Mouse (Mus musculus) myocyte (in vitro differentiated cells): ENCODE measurements around the gene Sh3rf1. TPM values are rescaled to one million over a fixed set of nuclear protein-coding genes. Genes with fewer than 3 reads are reported as not detected.

Experiments
- H3K27me3 ChIP-seq: one replicate; pipeline ENCODE4 v1.6.1; 2011; ENCODE audit not compliant: control insufficient read depth, insufficient read depth, insufficient read length
- H3K36me3 ChIP-seq: one replicate; pipeline ENCODE4 v1.6.1; 2011; ENCODE audit not compliant: control insufficient read depth, insufficient read depth
- H3K4me2 ChIP-seq: one replicate; pipeline ENCODE4 v1.6.1; 2011; ENCODE audit warnings: low read depth, control low read depth
- H3K4me3 ChIP-seq: one replicate; pipeline ENCODE4 v1.5.1; 2011; ENCODE audit warnings: mild to moderate bottlenecking, control low read depth, moderate library complexity
- H3K79me2 ChIP-seq: one replicate; pipeline ENCODE4 v1.6.1; 2011; ENCODE audit not compliant: control insufficient read depth, insufficient read depth
- H3ac ChIP-seq: one replicate; pipeline ENCODE4 v1.6.1; 2011; ENCODE audit not compliant: control insufficient read depth, insufficient read length
- CEBPB ChIP-seq: IDR thresholded peaks from 2 replicates; pipeline ENCODE4 v1.6.1; 2011; ENCODE audit warnings: mild to moderate bottlenecking, moderate library complexity; ENCODE audit not compliant: poor library complexity, insufficient read depth, severe bottlenecking
- E2F4 ChIP-seq: IDR thresholded peaks from one replicate; pipeline ENCODE4 v1.6.1; 2011; ENCODE audit warnings: mild to moderate bottlenecking, control low read depth, moderate library complexity; ENCODE audit not compliant: insufficient read depth
- MAX ChIP-seq: IDR thresholded peaks from one replicate; pipeline ENCODE4 v1.6.1; 2011; ENCODE audit warnings: low read depth, mild to moderate bottlenecking, control low read depth
- MYOD1 ChIP-seq, 3 experiments: IDR thresholded peaks; one replicate each; pipeline ENCODE4 v1.6.1; 2011; ENCODE audit warnings: control low read depth in 2 of 3, low read depth in 2 of 3, mild to moderate bottlenecking in 2 of 3, moderate library complexity in 1 of 3; ENCODE audit not compliant: insufficient read length in 2 of 3, control insufficient read depth in 1 of 3
- MYOG ChIP-seq, 3 experiments: IDR thresholded peaks; one replicate each; pipeline ENCODE4 v1.6.1; 2011; ENCODE audit warnings: control low read depth in 2 of 3, low read depth in 2 of 3, mild to moderate bottlenecking in 2 of 3; ENCODE audit not compliant: insufficient read length in 2 of 3, control insufficient read depth in 1 of 3, insufficient read depth in 1 of 3
- POLR2A ChIP-seq: IDR thresholded peaks from one replicate; pipeline ENCODE4 v1.6.1; 2011; ENCODE audit warnings: low read depth, mild to moderate bottlenecking, control low read depth, moderate library complexity; ENCODE audit not compliant: insufficient read length
- POLR2AphosphoS2 ChIP-seq: IDR thresholded peaks from one replicate; pipeline ENCODE4 v1.6.1; 2011; ENCODE audit warnings: low read depth, control low read depth; ENCODE audit not compliant: insufficient read length
- REST ChIP-seq: IDR thresholded peaks from one replicate; pipeline ENCODE4 v1.6.1; 2011; ENCODE audit warnings: mild to moderate bottlenecking, control low read depth, moderate library complexity; ENCODE audit not compliant: insufficient read depth, insufficient read length
- SRF ChIP-seq: IDR thresholded peaks from one replicate; pipeline ENCODE4 v1.6.1; 2011; ENCODE audit warnings: low read depth; ENCODE audit not compliant: control insufficient read depth, insufficient read length
- TCF12 ChIP-seq: IDR thresholded peaks from one replicate; pipeline ENCODE4 v1.6.1; 2011; ENCODE audit warnings: mild to moderate bottlenecking, control low read depth; ENCODE audit not compliant: poor library complexity, insufficient read depth, severe bottlenecking
- TCF3 ChIP-seq: IDR thresholded peaks from one replicate; pipeline ENCODE4 v1.6.1; 2011; ENCODE audit warnings: low read depth, control low read depth; ENCODE audit not compliant: insufficient read length
- USF1 ChIP-seq: IDR thresholded peaks from one replicate; pipeline ENCODE4 v1.6.1; 2011; ENCODE audit warnings: low read depth, mild to moderate bottlenecking, control low read depth, moderate library complexity
- polyA plus RNA-seq: library from polyadenylated mRNA; unstranded; fragments of >200 nt; fragmentation: generic; extraction: Trizol; gene quantifications from one replicate; pipeline ENCODE4 v1.2.1, GENCODE M21; 2012; ENCODE audit warnings: missing spikeins

Sh3rf1 gene
- polyA plus RNA-seq, 1 experiment = 4.2 TPM

- H3K4me3 ChIP-seq = no peak overlapping the region
- no peaks in the 10 kb centered on the region for H3K79me2 ChIP-seq
- no peak overlapping the region for H3ac ChIP-seq
- H3K4me2 ChIP-seq = no peak overlapping the region
- no peak for TF ChIP-seq POLR2AphosphoS2
- TF ChIP-seq USF1 = no peak
- peak in 1 of 3 experiments; percentile 8 for TF ChIP-seq MYOD1 (IDR thresholded peaks at IDR 0.05; ENCODE audit: control insufficient read depth in 1 of 3, insufficient read length in 2 of 3, low read depth in 2 of 3)
- no peaks in the 10 kb centered on the region for H3K27me3 ChIP-seq
- H3K36me3 ChIP-seq = no peaks in the 10 kb centered on the region
Measured at GRCm38 (mm10) chr8:61427916-61428681, 204.4 kb downstream of the Sh3rf1 start.

GRCm38 (mm10) chr8:61428821-61429482, 205.3 kb downstream of the Sh3rf1 start:
- H3K4me2 ChIP-seq = no peak overlapping the region
- no peaks in the 10 kb centered on the region for H3K36me3 ChIP-seq
- H3K79me2 ChIP-seq = no peaks in the 10 kb centered on the region
- no peak overlapping the region for H3ac ChIP-seq
- no peak overlapping the region for H3K4me3 ChIP-seq
- no peak for TF ChIP-seq POLR2A
- no peaks in the 10 kb centered on the region for H3K27me3 ChIP-seq

GRCm38 (mm10) chr8:61435481-61435880, 211.8 kb downstream of the Sh3rf1 start:
- no peak overlapping the region for H3K4me2 ChIP-seq
- no peak overlapping the region for H3K4me3 ChIP-seq
- no peaks in the 10 kb centered on the region for H3K79me2 ChIP-seq
- H3K36me3 ChIP-seq = no peaks in the 10 kb centered on the region
- H3K27me3 ChIP-seq = no peaks in the 10 kb centered on the region
- no peak overlapping the region for H3ac ChIP-seq
- no peak for TF ChIP-seq POLR2A
- TF ChIP-seq REST = no peak
- no peak for TF ChIP-seq POLR2AphosphoS2
- TF ChIP-seq USF1 = no peak
- TF ChIP-seq MAX = no peak

GRCm38 (mm10) chr8:61436147-61436546, 212.5 kb downstream of the Sh3rf1 start:
- no peaks in the 10 kb centered on the region for H3K79me2 ChIP-seq
- H3K36me3 ChIP-seq = no peaks in the 10 kb centered on the region
- H3K4me2 ChIP-seq = no peak overlapping the region
- no peak for TF ChIP-seq SRF
- no peak for TF ChIP-seq E2F4
- TF ChIP-seq CEBPB = no peak
- TF ChIP-seq REST = no peak
- TF ChIP-seq MYOD1 (IDR thresholded peaks at IDR 0.05; ENCODE audit: control insufficient read depth in 1 of 3, insufficient read length in 2 of 3, low read depth in 2 of 3) = no peak
- no peak for TF ChIP-seq MAX
- no peak for TF ChIP-seq TCF12
- TF ChIP-seq POLR2AphosphoS2 = no peak
- TF ChIP-seq USF1 = no peak
- no peak overlapping the region for H3K4me3 ChIP-seq
- no peak overlapping the region for H3ac ChIP-seq
- H3K27me3 ChIP-seq = no peaks in the 10 kb centered on the region

- Histone ChIP-seq H3K27me3 (no peaks in the 10 kb centered on the region), H3K79me2 (no peaks in the 10 kb centered on the region), H3K4me2 (no peak overlapping the region), H3K4me3 (no peak overlapping the region), H3K36me3 (no peaks in the 10 kb centered on the region), H3ac (no peak overlapping the region)
- TF ChIP-seq MYOG (IDR thresholded peaks at IDR 0.05; ENCODE audit: control insufficient read depth in 1 of 3, insufficient read depth in 1 of 3, insufficient read length in 2 of 3, low read depth in 2 of 3) (no peak), CEBPB (no peak), POLR2AphosphoS2 (no peak), SRF (no peak), E2F4 (no peak), MAX (no peak), REST (no peak), TCF12 (no peak), USF1 (no peak), MYOD1 (IDR thresholded peaks at IDR 0.05; ENCODE audit: control insufficient read depth in 1 of 3, insufficient read length in 2 of 3, low read depth in 2 of 3) (no peak), TCF3 (no peak)
Measured at GRCm38 (mm10) chr8:61436586-61437304, 213.1 kb downstream of the Sh3rf1 start.
